Mouse (Mus musculus) heart, adult 2 months (tissue): ENCODE measurements around the gene Ralgps2.

Experiments used
- CTCF ChIP-seq: fragments of 200-600 bp; IDR thresholded peaks from 2 replicates; pipeline ENCODE4 v1.8.1; 2022; ENCODE audit warnings: antibody characterized with exemption, mild to moderate bottlenecking, moderate library complexity
- EP300 ChIP-seq: fragments of 200-500 bp; IDR thresholded peaks from 2 replicates; pipeline ENCODE4 v1.6.1; 2011; ENCODE audit warnings: low read depth, low read length, control low read depth; ENCODE audit not compliant: insufficient read depth
- POLR2A ChIP-seq: fragments of 200-500 bp; IDR thresholded peaks from 2 replicates; pipeline ENCODE4 v1.6.1; 2011; ENCODE audit warnings: mild to moderate bottlenecking, low read depth, low read length, control low read depth; ENCODE audit not compliant: insufficient read depth

DNA sequence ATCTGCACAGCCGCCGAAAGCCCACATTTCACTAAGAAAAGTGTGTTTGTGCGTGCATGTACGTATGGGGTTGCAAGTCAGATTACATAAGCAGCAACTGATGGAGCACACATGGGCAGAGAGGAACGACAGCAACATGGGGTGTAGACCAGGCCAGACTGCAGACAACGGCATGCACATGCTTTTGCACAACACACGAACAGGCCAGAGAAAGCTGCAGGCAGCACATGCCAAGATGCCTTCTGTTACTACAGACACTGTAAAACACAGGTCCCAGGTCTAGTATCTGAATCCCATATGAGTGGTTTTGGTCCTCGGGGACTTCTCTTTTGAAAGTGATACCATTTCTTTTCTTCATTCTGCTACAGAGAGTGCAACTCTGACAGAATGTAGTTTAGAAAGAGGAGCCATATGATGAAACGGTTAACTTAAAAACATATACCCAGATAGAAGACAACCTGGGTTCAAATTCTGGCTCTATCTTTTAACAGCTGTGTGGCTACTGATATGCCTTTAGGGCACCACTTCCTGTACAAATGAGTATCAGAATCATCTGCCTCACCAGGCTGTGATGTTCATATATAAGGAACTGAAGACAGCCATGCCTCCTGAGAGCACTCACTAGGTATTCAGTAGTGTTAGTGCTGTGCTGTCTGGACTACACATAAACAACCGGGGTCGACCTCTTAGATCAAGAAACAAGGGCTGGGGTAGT lies 97.6 kb downstream of the Ralgps2 start:
- TF ChIP-seq CTCF (no peak), POLR2A (no peak), EP300 (no peak)
